Mouse (Mus musculus) right cerebral cortex, postnatal 10 days (tissue): ENCODE measurements around the gene Klre1.

Experiments used
- DNase-seq, 2 experiments: peaks; one replicate each; pipeline ENCODE4 v3.0.0; 2021; ENCODE audit warnings: low spot score in 2 of 2

The Klre1 gene

DNA sequence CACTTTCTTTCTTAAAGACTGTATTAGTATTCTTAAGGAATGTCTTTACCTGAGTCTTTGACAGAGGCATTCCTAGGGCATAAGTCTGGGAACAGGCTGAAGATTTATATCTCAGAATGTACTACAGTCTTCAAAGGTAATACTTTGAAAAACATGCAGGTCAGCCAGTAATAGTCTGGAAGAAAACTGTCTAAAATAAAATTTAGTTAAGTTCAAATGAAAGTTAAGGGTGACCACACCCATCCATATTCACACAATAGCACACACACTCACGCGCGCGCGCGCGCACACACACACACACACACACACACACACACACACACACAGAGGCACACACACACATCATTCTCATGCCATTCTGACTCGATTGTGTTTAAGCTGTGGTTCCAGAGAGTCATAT lies at the start of gene Klre1:
TSS of gene Klre1 (plus strand) at position 301 of the 400 bp plus-strand sequence.
- DNase-seq, result no peak

DNA sequence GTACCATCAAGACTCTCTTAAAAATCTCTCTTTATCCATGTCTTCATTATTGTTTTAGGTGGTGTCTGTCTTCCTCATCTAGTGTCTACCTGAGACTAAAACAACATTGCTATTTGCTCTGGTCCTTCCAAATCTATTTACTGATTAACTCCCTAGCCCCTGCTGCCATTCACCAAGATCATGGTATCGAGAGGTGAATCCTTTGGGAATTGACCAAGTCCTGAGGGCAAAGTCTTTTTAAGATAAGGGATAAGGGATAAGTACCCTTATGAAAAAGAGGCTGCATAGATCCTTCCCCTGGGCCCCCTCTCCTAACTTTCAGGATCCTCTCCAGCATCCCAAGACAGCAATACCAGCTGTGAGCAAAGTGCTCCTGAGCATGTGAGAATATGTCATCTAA lies 48.1 kb upstream of the Klre1 start:
- DNase-seq, result no peak

DNA sequence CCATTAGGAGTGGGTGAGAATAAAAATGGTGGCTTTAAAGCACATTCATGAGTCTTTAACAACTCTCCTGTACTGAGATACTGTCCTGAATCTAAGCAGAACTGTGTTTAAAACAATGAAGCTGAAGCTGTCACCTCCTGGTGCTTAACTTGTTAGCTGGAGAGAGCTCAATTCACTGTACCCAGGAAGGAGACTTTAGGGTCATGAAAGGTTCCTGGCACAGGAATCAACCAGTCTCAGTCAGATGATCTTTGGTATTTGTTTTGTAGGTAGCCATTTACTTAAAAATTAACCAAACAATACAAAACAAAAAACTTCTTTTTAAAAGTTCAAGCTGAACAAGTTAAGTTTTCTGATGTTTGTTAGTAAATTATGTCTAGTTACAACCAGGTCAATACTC lies 47.4 kb upstream of the Klre1 start:
- no peak for DNase-seq

DNA sequence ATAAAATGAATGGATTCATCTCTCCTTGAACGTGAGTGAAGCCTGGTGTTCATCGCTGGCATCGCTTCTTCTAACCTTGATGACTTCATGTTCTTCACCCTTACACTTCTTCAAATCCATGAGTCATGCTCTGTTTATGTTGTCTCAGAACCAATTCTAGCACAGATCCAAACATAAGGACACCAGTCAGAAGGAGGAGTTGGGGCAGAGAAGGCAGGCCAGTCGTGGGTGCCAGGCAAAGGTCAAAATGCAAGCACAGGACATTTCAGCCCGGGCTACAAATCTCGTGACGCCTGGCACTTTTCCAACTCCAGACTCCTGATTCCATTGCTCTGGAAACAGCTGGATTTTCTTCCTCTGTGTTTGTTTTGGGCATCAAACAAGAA lies 45.2 kb upstream of the Klre1 start:
- DNase-seq, result peak; percentile 69 to 78

DNA sequence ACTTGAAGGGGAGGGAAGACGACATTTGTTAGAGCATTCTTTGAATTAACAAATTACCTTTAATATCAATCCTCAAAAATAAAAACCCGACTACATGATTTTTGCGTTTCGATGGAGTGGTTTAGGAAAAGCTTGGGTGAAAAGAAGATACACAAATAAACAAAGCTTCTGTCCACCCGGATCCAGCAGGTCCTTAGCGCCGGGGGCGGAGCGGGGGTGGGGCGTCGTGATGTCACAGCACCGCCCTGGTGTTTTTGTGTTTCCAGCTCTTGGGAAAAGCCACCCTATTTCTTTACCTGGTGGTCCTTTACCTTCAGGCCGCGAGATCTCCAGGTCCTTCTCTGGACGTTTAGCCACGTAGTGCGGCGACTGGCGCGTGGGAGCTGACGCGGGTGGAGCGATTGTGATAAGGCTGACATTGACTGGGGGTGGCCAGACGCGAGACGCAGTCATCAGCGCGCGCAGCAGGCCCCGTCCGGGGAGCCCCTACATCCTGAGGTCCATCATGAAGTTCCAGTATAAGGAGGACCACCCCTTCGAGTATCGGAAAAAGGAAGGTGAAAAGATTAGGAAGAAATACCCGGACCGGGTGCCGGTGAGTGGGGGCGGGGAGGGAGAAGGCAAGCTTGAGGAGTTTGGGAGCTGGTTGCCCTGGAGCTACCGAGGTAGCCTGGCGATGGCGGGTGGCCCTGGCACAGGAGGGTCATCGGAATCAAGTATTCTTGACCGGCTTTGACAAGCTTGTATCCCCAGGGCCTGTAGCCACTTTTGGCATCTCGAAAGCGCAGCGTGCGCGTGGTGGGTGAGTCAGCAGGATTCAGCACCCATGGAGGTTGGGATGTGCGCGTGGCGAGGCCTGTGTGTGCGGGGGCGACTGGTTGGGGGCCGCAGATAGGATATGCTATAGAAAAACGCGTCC lies 44.5 kb upstream of the Klre1 start, which contains the start of gene Gabarapl1:
TSS of gene Gabarapl1 (plus strand) at position 219 of the 919 bp plus-strand sequence.
- DNase-seq, result peak; percentile 87 to 89

DNA sequence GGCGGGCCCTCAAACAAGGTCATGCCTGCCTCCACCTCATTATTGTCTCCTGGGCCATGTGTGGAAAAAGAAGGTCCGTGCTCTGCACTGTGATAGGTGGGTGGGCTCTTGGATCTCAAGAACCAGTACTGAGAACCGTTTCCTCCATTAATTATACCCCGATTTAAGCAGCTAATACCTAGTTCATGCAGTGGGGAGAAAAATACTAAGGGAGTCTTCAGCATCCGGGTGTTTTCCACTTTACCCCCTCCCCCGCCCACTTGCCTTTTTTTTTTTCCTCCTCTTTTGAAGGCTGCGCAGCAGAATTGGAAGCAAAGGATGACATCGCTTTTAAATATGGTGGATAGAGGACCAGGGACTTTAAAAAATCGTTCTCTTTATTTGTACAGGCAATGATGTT lies 43.6 kb upstream of the Klre1 start:
- no peak for DNase-seq

DNA sequence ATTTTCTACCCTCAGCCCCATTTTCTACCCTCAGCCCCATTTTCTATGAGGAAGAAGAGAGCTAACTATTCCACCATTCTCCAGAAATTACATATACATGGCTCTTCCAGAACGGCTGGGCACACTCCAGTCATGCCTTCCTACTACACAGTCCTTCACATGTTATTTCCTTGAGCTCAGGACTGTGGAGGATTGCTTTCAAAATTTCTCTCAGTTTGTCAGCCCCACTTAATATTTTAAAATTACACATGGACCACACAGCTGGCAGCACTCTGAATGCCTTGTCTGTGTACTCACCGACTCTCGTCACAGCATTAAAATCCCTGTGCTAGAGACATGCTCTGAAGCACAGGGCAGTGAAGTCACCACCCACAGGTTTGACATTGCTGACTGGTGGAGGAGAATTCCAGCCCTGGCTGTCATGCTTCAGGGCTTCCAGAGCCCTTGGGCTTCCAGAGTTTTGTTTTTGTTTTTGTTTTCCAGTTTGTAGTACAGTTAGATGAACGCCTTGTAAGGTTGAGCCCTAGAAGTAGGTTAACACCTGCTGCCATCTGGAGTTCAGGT lies 43.0 kb upstream of the Klre1 start:
- no peak for DNase-seq

DNA sequence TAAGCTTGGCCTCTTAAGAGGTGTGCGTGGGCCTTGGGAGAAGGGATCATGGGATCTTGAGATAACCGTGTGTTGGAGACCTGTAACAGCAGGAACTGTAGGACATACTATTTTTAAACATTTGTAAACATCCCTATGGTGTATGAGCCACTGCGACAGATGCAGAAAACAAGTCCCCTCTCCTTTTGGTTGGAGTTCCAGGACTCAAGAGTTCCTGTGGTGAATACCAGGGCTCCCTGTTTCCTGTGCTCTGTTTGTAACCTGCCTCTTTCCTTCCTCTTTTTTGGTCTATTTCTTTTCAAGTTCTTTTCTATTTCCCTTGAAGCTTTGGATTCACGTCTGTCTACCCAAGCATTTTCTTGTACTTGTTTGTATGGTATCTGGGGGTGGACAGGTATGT lies 42.0 kb upstream of the Klre1 start:
- DNase-seq, result no peak

DNA sequence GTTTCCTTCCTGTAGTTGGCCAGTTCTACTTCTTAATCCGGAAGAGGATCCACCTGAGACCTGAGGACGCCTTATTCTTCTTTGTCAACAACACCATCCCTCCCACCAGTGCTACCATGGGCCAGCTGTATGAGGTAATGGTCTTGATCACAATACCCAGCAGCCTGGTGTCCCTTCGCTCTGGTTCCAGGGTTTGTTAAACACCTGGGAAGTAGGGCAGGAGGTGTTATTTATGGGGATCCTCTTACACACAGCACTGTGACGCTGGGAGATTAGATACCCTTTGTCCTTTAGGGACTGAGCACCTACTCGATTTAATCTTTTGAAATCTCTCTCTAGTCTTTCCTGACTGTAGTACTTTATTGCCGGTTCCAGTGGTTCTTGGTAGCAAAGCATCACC lies 39.1 kb upstream of the Klre1 start:
- no peak for DNase-seq

DNA sequence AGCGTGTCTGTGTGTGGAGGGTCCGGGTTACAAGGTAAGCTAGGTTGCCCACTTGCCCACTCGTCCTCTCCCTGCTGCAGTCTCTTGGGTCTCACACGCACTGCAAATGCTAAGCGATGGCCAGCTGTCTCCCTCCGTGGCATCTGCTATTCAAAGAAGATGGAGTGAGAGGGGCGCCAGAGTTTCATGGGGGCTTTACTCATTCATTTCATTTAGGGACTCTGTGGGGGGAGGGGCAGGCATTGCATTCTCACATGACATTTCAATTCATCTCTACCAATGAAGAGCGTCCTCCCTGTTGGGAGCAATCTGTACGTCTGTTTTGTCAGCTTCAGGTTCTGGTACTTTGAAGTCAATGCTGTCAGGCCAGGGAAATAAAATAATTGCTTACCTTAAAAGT lies 35.8 kb upstream of the Klre1 start:
- peak in 1 of 2 experiments; percentile 57 for DNase-seq

DNA sequence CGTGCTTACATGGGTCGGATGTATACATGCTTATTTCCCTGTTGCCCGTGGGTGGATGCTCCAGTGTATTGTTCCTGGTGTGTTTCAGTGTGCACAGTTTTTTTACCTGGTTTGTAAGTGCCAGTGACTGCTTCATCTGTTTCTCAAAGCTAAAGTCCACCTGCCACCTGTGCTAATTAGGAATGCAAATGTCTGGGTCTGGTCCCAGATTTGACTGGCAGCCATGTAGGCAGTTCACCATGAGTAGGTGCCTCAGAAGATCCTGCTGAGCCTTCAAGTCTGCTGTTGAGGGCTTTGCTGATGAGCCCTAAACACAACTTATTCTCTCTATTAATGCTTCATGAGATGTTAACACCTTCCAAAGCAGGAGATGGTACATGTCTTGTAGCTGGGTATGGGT lies 35.2 kb upstream of the Klre1 start:
- DNase-seq, result no peak

DNA sequence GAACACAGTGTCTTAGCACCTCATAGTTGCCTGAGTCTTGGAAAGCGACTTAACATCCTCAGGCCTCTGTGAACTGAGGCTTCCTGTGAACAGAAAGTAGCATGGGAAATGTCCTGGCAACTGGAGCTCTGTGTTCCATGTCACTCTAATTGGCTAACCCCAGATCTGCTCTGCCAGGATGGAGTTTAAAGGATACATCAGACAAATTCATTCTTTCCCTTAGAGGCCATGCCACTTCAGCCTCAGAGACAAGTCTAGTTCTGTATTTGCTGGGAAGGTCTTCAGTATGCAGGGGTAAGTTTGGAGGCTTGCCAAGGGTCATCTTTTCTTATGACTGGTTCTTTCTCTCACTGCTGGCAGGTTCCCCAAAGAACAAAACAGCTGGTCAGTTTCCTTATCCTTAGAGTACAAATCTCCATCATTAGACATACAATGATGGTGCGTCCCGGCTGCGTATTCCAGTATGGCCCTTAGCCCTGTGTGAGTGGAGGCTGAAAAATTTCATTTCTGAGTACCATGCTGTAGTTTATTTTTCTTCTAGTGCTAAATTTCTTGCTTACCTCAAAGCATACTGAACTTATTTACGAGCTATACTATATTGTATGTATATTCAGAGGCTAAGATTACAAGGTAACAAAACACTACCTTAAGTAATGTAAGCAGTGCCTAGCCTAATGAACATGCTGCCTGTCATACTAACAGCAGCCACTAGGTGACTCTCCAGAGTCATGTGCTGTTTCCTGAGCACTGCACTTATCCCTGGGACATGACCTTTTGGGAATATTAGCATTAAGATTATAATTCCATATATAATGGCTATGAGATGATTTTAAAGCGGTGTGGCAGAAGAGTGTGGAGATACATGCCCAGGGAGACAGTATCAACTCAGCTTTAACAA lies 33.7 kb upstream of the Klre1 start:
- peak; percentile 83 for DNase-seq

DNA sequence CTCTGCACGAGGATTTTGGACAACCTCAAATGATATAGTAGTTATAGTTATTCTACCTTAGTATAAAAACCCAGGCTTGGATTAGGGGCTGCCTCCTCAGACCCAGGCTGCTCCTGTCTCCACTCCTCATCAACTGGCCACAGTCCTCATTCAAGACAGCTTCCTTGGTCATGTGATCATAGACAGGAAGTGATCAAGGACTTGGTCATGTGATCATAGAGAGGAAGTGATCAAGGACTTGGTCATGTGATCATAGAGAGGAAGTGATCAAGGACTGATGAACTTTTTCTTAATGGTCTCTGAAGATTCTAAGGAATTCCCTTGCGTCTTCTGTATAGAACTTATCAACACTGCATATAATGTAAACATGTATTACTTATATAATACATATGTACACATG lies 30.4 kb upstream of the Klre1 start:
- no peak for DNase-seq

DNA sequence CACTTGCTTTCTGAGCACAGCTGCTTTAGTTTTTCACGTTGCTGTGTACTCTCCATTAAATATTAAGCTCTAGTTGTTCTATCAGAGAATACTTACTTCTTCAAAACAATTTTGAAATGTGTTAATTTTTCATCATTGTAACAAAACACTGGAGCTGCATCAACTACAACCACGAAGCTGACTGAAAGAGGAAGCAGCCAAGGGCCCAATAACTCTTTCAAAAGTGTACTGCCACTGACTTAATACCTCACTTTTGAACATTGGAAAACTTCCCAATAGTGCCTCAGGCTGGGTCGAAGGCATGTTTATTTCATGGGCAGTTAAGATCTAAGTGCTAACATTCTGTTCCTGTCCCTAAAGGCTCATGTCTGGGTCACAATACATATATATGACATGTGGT lies 29.7 kb upstream of the Klre1 start:
- DNase-seq, result no peak

DNA sequence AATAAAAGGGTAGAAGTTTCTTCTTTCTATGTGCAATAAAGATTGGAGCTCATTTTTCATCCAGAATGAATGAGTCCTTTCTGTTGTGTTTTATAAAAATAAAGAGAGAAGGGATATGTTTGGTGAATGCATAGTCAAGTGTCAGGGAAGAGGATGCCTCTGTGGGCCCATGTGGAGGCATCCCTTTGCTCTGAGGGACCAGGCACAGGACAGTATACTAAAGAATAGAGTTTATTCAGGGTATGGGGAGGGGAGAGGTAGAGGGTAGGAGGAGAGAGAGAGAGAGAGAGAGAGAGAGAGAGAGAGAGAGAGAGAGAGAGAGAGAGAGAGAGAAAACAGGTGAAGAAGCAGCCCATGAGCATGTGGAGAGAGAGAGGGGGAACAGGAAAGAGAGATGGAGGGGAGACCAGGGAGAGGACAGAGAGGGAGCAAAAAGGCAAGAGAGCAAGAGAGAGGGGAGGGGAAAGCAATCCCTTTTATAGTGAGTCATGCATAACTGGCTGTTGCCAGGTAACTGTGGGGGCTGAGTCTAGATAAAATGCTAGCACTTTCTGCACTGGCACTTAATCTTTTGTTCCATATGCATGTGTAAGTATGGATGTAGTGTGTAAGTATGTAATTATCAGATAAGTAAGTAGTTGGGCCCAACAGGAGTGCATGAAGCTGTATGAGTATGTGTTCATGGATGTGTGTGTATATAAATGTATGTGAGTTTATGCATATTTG lies 20.2 kb upstream of the Klre1 start:
- DNase-seq, result no peak

DNA sequence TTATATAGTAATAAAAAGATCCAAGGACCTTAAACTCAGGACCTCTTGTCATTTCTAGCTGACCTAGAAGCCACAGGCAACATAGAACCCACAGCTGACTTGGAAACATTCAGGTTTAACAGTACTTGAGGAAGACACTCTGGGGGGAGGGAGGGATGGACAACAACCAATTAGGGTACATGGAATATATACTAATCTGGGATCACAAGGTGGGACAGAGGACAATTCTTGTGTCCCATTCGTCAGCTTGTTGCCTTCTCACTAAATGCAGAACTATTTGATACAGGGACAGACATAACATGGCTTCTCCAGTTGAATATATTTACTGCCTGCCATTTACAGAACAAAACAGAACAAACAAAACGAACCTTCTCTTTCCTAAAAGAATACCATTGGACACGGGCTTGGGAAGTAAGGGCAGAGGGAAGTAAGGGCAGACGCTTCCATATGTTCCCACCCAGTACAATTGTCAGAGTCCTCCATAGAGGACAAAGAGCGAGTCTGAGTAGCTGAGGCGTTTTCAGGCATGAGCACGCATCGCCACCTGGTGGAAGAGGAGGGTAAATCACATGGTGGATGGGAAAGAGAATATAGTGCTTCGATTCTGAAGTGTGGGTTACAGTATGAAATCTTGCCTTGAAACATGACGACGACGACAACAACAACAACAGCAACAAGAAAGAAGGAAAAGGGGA lies 18.6 kb upstream of the Klre1 start:
- DNase-seq, result peak; percentile 75 to 85

DNA sequence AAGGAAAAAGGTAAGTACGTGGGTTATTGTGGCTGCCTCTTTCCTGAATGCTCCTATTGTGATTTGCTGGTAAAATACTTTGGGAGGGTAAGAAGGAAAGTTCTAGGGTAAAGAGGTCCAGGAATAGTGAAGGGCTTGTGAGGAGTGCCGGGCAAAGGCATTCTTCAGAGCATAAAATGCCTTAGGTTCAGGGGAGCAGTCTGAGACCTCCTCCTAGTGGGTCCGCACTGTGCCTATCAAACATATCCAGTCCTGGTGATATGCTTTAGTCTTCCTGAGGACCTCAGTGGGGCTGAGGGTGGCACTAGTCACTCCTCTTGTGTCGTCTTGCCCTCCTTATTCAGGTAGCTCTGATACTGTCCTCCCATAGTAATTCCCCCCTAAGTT lies 18.1 kb upstream of the Klre1 start:
- no peak for DNase-seq

DNA sequence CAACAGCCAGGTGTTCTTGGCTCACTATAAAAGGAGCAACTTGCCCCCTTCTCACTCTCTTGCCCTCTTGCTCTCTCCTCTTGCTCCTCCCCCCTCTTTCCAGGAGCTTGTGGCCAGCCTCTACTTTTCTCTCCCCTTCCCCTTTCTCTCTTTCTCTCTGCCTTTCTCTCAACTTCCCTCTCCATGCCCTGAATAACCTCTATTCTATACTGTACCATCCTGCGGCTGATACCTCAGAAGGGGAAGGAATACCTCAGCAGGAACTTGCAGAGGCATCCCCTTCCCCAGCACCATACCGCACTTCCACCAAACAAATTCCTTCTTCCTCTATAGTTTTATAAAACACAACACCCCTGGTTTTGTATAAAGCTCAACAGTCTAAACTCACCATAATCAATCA lies 12.4 kb upstream of the Klre1 start:
- no peak for DNase-seq

DNA sequence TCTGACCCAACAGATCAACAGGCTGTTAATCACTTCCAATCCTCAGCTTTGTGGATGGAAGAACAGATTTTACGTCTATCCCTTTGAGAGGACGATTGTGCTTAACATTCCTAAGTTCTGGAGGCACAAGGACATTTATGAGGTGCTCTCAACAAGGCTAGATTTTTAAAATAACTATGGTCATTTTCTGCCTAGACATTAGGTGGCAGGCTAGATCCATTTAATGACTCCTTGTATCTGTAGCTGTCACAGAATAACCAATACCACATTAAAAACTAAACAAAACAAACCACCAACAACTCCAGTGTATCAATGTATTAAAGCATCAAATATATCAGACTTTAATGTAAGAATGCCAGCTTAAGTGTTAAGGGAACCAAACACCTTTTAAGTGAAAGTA lies 2.4 kb upstream of the Klre1 start:
- no peak for DNase-seq

DNA sequence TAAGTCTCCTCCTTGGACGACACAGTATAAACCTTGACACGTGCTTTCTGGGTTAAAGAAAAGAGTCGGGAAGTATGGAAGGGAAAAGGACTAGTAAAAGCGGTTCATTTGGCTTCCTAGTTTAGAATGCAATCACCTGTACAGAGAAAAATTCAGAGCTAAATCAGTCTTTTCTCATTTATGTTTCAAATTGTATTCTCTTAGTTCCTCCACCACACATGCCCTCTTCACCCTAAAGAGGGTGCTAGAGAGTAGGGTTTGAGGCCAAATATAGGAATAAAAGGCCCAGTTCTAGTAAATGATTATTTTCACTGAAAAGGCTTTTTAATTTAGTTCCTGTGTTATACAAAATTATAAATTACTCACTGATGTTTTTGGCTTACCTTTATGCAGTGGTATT lies 3.6 kb downstream of the Klre1 start:
- no peak for DNase-seq

DNA sequence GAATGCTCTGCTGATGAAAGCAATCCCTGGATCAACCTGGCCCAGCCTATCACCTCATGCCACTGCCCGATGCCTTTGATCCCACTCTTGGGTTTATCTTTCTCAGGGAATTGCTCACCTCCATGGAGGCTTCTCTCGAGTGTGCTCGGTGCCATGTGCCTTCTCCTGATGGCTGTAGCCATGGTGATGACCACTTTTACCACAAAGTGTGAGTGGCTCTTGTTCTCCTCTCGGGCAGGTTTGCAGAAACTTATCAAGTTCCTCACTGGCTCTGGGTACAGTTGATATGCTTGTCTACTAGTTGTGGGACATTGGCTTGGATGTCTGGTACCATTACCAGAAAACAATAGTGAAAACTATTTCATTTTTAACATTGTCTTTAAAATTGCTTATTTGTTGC lies 4.2 kb downstream of the Klre1 start:
- no peak for DNase-seq
